Mouse (Mus musculus) spleen, postnatal 0 days (tissue): Measurements from ENCODE around the gene Abhd14a. TPM values are rescaled to one million over a fixed set of nuclear protein-coding genes. Genes with fewer than 3 reads are reported as not detected.

Experiments
- polyA plus RNA-seq: library from polyadenylated mRNA; unstranded; fragments of >200 nt; fragmentation: Nextera tagmentation; extraction: Ambion mirVana; gene quantifications from 2 replicates; pipeline ENCODE4 v1.2.1, GENCODE M21; 2015

The Abhd14a gene
- 17.5 and 19.9 TPM in 2 replicates for polyA plus RNA-seq

DNA sequence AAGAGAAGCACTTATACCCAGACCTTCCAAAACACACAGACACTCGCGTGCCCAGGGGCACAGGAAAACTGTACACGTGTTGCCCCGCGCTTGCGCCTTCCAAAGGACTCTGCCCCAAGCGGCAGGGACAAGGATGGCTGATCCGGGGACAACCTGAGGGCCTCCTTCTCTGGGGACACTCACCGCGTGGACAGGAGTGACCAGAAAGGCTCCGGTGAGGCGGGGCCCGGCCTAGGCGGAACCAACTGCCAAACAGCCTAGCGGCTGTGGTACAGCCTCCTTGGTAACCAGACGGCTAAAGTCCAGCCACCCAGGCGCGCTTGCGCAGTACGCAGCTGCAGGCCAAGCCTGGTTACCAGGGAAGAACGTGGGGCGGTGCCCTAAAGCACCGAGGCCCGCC is at the start of gene Abhd14a, which contains the start of gene Abhd14b:
TSS of gene Abhd14a (minus strand) at position 331 of the 400 bp plus-strand sequence.
TSS of gene Abhd14b (plus strand) at position 112 of the 400 bp plus-strand sequence.

DNA sequence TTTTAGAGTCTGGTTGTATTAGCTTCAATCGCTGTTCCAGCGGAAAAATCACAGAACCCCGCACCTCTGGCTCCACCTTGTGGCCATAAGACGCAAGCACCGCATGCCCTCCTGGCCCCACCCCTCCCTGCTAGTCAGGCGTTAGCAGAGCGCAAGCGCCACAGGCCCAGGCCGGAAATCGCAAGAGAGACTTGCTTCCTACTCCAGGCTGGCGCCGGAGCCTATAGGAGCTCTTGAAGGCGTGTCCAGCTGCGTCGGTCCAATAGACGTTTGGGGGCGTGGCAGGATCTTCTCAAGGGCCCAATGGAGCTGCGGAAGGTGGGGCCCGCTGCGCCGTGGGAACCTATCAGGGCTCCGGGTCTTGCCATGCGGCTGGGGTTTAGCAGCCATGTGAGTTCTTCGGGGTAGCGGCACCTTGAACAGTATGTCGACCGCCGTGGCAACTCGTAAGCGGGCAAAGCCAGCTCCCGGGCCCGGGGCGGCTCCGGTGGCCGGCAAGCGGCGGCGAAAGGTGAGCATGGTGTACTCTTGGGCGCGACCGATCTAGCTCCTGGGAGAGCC is 29.5 kb upstream of the Abhd14a start, which contains the start of gene Parp3:
TSS of gene Parp3 (minus strand) at position 26 of the 561 bp plus-strand sequence.

DNA sequence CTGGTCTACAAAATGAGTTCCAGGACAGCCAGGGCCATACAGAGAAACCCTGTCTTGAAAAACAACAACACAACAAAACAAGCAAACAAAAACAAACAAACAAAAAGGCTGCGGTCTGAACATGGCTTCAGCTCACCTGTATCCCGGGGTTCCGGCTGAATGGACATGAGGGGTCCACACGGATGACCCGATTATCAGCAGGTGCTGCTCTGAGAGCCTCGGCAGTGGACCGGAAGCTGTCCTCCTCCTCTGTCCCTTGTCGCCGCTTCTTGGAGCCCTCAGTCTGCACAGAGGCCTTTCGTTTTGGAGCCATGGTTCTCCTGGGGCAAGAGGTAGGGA is 28.2 kb upstream of the Abhd14a start, which contains the start of gene Rrp9:
TSS of gene Rrp9 (plus strand) at position 301 of the 339 bp plus-strand sequence.

DNA sequence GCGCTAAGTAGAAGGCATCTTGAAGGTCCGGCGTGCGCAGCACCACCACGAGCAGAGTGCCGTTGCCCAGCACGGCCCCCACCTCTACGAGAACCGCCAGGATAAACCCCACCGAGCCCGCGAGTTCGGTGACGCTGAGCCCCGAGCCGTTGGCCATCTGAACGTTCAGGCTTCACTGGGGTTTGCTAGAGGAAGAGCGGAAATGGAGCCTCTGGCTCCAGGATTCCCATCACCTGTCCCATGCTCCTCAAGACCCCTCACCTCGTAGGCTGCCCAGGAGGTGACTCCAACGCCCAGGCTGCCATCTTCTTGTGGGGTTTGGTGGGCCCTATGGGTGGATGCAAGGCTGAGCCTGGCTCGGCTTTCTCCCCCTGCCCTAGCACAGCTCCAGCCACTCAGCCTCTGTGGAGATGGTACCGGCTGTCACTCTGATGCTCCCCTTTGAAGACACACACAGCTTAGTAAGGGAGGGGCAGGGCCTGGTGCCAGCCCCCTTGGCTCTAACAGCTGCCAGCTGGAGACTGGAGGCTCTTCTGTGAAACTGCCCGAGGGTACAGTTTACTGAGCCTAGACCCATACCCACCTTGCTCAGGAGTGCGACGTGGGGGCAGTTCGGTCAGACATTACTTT is 18.2 kb upstream of the Abhd14a start, which contains the start of gene Gpr62:
TSS of gene Gpr62 (minus strand) at position 368 of the 630 bp plus-strand sequence.

DNA sequence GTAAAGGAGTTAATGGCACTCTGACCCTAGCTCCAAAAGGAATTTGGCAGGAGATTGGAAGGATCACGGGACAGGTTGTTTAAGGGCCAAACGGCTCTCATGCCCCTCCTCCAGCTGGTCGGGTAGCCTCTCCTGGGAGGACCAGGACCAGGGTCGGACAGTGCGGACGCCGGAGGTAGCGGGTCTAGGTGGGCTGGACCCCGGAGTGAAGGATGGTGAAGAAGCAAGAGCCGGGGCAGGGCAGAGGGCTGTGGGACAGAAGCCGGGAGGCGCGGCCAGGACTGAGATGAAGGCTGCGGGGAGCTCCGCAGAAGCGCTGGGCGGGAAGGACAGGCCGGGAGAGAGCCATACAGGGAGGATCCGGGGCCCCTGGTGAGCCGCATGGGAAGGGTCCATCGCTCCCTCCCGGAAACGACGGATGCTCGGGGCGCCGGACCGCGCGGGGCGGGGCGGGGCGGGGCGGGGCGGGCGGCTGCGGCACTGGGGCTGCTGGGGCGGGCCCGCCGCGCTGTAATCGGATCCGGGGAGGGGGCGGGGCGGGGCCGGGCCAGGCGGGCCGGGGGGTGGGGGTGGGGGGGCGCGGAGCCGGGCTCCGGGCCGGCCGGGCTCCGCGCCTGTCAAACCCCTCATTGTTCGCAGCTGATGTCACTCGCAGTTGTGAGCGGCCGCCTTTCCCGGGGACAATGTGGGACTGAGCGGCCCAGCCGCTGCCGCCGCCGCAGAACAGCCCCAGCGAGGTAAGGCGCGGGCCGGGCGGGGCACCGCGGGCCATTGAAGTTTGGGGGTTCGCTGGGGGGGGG is 6.0 kb upstream of the Abhd14a start, which contains the start of gene Pcbp4:
TSS of gene Pcbp4 (plus strand) at position 21 of the 800 bp plus-strand sequence.

DNA sequence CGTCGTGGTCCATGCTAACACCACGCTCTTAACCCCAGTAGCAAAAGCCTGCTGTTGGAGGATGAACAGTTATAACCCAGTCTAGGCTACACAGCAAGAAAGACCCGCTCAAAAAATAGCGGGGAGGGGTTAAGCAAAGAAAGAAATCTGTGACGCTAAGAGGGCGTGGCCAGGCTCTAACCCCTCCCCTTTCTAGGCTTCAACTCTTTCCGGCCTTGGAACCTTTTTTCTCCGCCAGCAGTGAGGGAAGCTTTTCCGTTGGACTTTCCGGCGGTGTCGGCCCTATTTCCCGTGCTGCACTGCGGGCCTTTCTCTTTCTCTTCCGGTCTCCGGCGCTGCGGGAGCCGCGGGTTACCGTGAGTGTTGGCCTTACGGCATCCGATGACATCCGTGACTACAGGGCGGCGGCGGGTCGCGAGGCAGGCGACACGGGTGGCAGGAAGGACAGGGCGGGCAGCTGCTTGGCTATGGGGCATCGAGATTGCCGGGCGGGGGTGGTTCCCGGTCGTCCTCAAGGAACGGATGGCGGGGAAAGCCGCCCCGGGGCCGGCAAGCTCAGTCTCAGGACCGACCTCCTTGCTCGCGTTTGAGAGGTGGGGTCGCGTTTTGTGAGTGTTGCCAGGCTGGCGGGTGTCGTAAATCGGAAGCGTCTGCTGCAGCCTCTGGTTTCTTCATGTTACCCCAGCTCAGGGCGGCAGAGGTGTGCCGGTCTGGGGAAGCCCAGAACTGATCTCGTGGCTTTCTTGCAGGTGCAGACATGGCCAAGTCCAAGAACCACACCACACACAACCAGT is 18.1 kb downstream of the Abhd14a start, which contains the start of gene Rpl29:
TSS of gene Rpl29 (plus strand) at position 234 of the 794 bp plus-strand sequence.

Other genes with a start within 250 kb of the Abhd14a start
- 23.2 and 34.1 TPM in 2 replicates for gene Ppm1m, start 247.9 kb downstream of the Abhd14a start, polyA plus RNA-seq
- 41.6 and 51.7 TPM in 2 replicates for gene Twf2, start 244.6 kb downstream of the Abhd14a start, polyA plus RNA-seq
- gene Tlr9, start 225.1 kb downstream of the Abhd14a start, polyA plus RNA-seq, result 0.29 and 0.41 TPM in 2 replicates
- gene Alas1, start 199.0 kb downstream of the Abhd14a start, polyA plus RNA-seq, result 64.1 and 89.0 TPM in 2 replicates
- 29.8 TPM in 2 replicates for gene Poc1a, start 166.6 kb downstream of the Abhd14a start, polyA plus RNA-seq
- 9.0 and 11.9 TPM in 2 replicates for gene Dusp7, start 79.0 kb downstream of the Abhd14a start, polyA plus RNA-seq
- 805 and 852 TPM in 2 replicates for gene Rpl29, start 18.2 kb downstream of the Abhd14a start, polyA plus RNA-seq
- 10.7 and 12.2 TPM in 2 replicates for gene Acy1, start 9.4 kb downstream of the Abhd14a start, polyA plus RNA-seq
- gene Abhd14b, start 219 bp downstream of the Abhd14a start, polyA plus RNA-seq, result 2.9 and 4.4 TPM in 2 replicates
- 3.9 and 7.1 TPM in 2 replicates for gene Pcbp4, start 5.6 kb upstream of the Abhd14a start, polyA plus RNA-seq
- gene Gpr62, start 18.3 kb upstream of the Abhd14a start, polyA plus RNA-seq, result 0.17 TPM in 1 of 2 replicates, not detected in the other
- gene Rrp9, start 28.3 kb upstream of the Abhd14a start, polyA plus RNA-seq, result 29.7 and 32.9 TPM in 2 replicates
- gene Parp3, start 29.3 kb upstream of the Abhd14a start, polyA plus RNA-seq, result 3.2 and 4.3 TPM in 2 replicates
- not detected in 2 replicates for gene Iqcf1, start 52.3 kb upstream of the Abhd14a start, polyA plus RNA-seq
- not detected in 2 replicates for gene Iqcf5, start 66.9 kb upstream of the Abhd14a start, polyA plus RNA-seq
- not detected in 2 replicates for gene Iqcf3, start 114.0 kb upstream of the Abhd14a start, polyA plus RNA-seq
- not detected in 2 replicates for gene Iqcf4, start 123.3 kb upstream of the Abhd14a start, polyA plus RNA-seq
- gene Iqcf6, start 178.9 kb upstream of the Abhd14a start, polyA plus RNA-seq, result not detected in 2 replicates
- not detected in 2 replicates for gene Grm2, start 208.4 kb upstream of the Abhd14a start, polyA plus RNA-seq
- gene Tex264, start 238.2 kb upstream of the Abhd14a start, polyA plus RNA-seq, result 16.8 and 20.6 TPM in 2 replicates